Mouse (Mus musculus) kidney, adult 2 months (tissue): ENCODE measurements around the gene Cdk11b.

Experiments
- CTCF ChIP-seq: fragments of 200-500 bp; conservative IDR thresholded peaks from 2 replicates; pipeline ENCODE4 v1.5.1; 2011; ENCODE audit warnings: low read depth, mild to moderate bottlenecking, control low read depth, low read length, moderate library complexity, mixed read lengths; ENCODE audit not compliant: insufficient read depth, insufficient read length
- POLR2A ChIP-seq: fragments of 200-500 bp; IDR thresholded peaks from one replicate; pipeline ENCODE4 v1.6.1; 2011; ENCODE audit warnings: low read depth, low read length, control low read depth

- TF ChIP-seq POLR2A, result no peak
- TF ChIP-seq CTCF, result no peak
Measured at GRCm38 (mm10) chr4:155654456-155655298, 30.0 kb downstream of the Cdk11b start.
